In the genomic region with DNA sequence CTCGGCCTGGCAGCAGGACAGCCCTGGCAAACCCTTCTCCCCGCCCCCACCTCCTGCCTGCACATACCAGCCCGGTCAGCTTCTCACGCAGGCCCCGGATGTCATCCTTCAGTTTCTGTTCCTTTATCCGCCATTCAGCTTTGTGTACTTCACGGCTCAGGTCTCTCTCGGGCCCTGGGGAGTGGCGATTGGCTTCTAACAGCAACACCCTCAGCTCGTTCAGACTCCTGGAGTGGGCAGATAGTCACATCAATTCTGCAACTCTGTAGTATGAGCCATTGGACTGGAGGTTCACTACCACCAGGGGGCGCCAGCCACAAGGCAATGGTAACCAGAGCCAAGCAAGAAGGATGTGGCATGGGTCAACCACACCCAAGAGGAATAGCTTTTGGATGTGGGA, we compare ENCODE assay signal across 9 mouse cellular contexts. TPM values are rescaled to one million over a fixed set of nuclear protein-coding genes. Genes with fewer than 3 reads are reported as not detected.
DNase-seq lines count a peak whose midpoint lies in the region; ATAC-seq and TF ChIP-seq lines count a peak whose summit lies in the region.
"Had no signal": no experiment of that assay in that cellular context is flagged by ENCODE, and none has a peak within 500 bp of the region (broad histone marks: within the 10 kb centered on the region; RNA-seq: fewer than 3 reads in every experiment).

No protein-coding gene starts in this region.

- H3K9me3 ChIP-seq in heart, postnatal 0 days (replicated peaks; ENCODE audit: control insufficient read depth, low read length), result no peaks in the 10 kb centered on the region
- H3K9me3 ChIP-seq in liver, embryonic 14.5 days (ENCODE audit: control insufficient read depth, low read length), result no peaks in the 10 kb centered on the region
- H3K9me3 ChIP-seq in neural tube, embryonic 14.5 days (ENCODE audit: control insufficient read depth, low read length), result no peaks in the 10 kb centered on the region
- H3K9me3 ChIP-seq: embryonic facial prominence, embryonic 13.5 days had no signal

- H3K4me3 ChIP-seq in heart, postnatal 0 days (ENCODE audit: low read depth, low read length), result no peak overlapping the region
- H3K4me3 ChIP-seq in liver, embryonic 14.5 days (ENCODE audit: insufficient read depth in 1 of 2, low read depth in 2 of 2, low read length in 2 of 2), result no peak overlapping the region
- no peak overlapping the region for H3K4me3 ChIP-seq in neural tube, embryonic 14.5 days (ENCODE audit: low read depth, low read length)
- H3K4me3 ChIP-seq: embryonic facial prominence, embryonic 13.5 days had no signal

- H3K4me2 ChIP-seq in heart, postnatal 0 days (ENCODE audit: low read depth, low read length), result no peak overlapping the region
- H3K4me2 ChIP-seq in liver, embryonic 14.5 days (ENCODE audit: low read depth), result peak overlapping the region; percentile 34
- H3K4me2 ChIP-seq in neural tube, embryonic 14.5 days (ENCODE audit: low read depth, low read length), result no peak overlapping the region
- H3K4me2 ChIP-seq: embryonic facial prominence, embryonic 13.5 days had no signal

- peak; percentile 89 for DNase-seq in CD4-positive, CD25-positive, alpha-beta regulatory T cell, adult 2 months (ENCODE audit: low read depth, low spot score)
- DNase-seq in brain, adult 2 months (ENCODE audit: low read depth, low spot score), result peak; percentile 91
- peak; percentile 56 for DNase-seq in fibroblast of lung, adult 2 months (ENCODE audit: low read depth)
- DNase-seq in heart, postnatal 0 days (ENCODE audit: low spot score), result peak; percentile 71
- DNase-seq in kidney, postnatal 25 days, result peak; percentile 89 to 96
- peak; percentile 70 to 73 (median 71) for DNase-seq in liver, embryonic 14.5 days (ENCODE audit: low read depth in 3 of 3, low spot score in 3 of 3)
- DNase-seq in telencephalon, adult 2 months (ENCODE audit: low read depth, low spot score), result peak; percentile 54

- peak; percentile 56; the same call in 1 of the 2 replicates for ATAC-seq in heart, postnatal 0 days (ENCODE audit: insufficient read depth, low read depth)
- peak; percentile 82 for ATAC-seq in liver, embryonic 14.5 days (ENCODE audit: insufficient read depth)
- peak; percentile 62; the same call in 1 of the 2 replicates for ATAC-seq in neural tube, embryonic 14.5 days (ENCODE audit: low read depth)

- no peaks in the 10 kb centered on the region for H3K27me3 ChIP-seq in heart, postnatal 0 days (ENCODE audit: control insufficient read depth, insufficient read depth, low read length)
- H3K27me3 ChIP-seq in liver, embryonic 14.5 days (ENCODE audit: control insufficient read depth, insufficient read depth, low read length), result no peaks in the 10 kb centered on the region
- no peaks in the 10 kb centered on the region for H3K27me3 ChIP-seq in neural tube, embryonic 14.5 days (ENCODE audit: control insufficient read depth, insufficient read depth, low read length)
- H3K27me3 ChIP-seq: embryonic facial prominence, embryonic 13.5 days had no signal

- no peak overlapping the region for H3K27ac ChIP-seq in heart, postnatal 0 days (ENCODE audit: low read depth)
- H3K27ac ChIP-seq in liver, embryonic 14.5 days, result no peak overlapping the region
- H3K27ac ChIP-seq in neural tube, embryonic 14.5 days (ENCODE audit: low read depth, low read length), result no peak overlapping the region
- H3K27ac ChIP-seq: embryonic facial prominence, embryonic 13.5 days had no signal

- H3K9ac ChIP-seq in heart, postnatal 0 days (replicated peaks; ENCODE audit: low read depth, low read length), result no peak overlapping the region
- H3K9ac ChIP-seq in liver, embryonic 14.5 days (replicated peaks), result no peak overlapping the region
- H3K9ac ChIP-seq in neural tube, embryonic 14.5 days (replicated peaks; ENCODE audit: low read depth, low read length), result no peak overlapping the region
- H3K9ac ChIP-seq: embryonic facial prominence, embryonic 13.5 days had no signal

- 49% methylated on average over 11 of the region's 11 CpGs for WGBS in heart, postnatal 0 days
- WGBS in liver, embryonic 14.5 days (ENCODE audit: insufficient replicate concordance), result 28% methylated on average over 11 of the region's 11 CpGs
- WGBS in neural tube, embryonic 14.5 days, result 55% methylated on average over 11 of the region's 11 CpGs

- peak; percentile 95 for TF ChIP-seq CTCF in heart, postnatal 0 days (IDR thresholded peaks at IDR 0.05; ENCODE audit: low read depth)
- peak; percentile 98 for TF ChIP-seq CTCF in liver, embryonic 14.5 days (IDR thresholded peaks at IDR 0.05; ENCODE audit: low read depth)

- no peak for TF ChIP-seq EP300 in heart, postnatal 0 days (IDR thresholded peaks at IDR 0.05; ENCODE audit: low read depth)
- peak; percentile 42 for TF ChIP-seq EP300 in liver, embryonic 14.5 days (IDR thresholded peaks at IDR 0.05; ENCODE audit: low read depth)

- peaks cover 26% of the 10 kb centered on the region for H3K36me3 ChIP-seq in heart, postnatal 0 days (replicated peaks; ENCODE audit: control insufficient read depth, insufficient read depth, low read length)
- no peaks in the 10 kb centered on the region for H3K36me3 ChIP-seq in liver, embryonic 14.5 days (replicated peaks; ENCODE audit: control insufficient read depth, insufficient read depth, low read depth)
- peaks cover 58% of the 10 kb centered on the region for H3K36me3 ChIP-seq in neural tube, embryonic 14.5 days (ENCODE audit: control insufficient read depth, insufficient read depth, low read length)

- H3K4me1 ChIP-seq in heart, postnatal 0 days (ENCODE audit: control insufficient read depth, insufficient read depth), result no peaks in the 10 kb centered on the region
- 0 out of 4 replicates have a peak, but pooled peaks cover 0 to 2% of the 10 kb centered on the region in 2 experiments for H3K4me1 ChIP-seq in liver, embryonic 14.5 days (replicated peaks; ENCODE audit: control insufficient read depth in 2 of 2, insufficient read depth in 2 of 2, low read length in 1 of 2)
- no peaks in the 10 kb centered on the region for H3K4me1 ChIP-seq in neural tube, embryonic 14.5 days (ENCODE audit: control insufficient read depth, insufficient read depth, low read length)

RNA-seq across cellular contexts. Expression of gene Gtf2ird1, which starts 37.6 kb away (rescaled TPM):
- total RNA-seq in heart, postnatal 0 days (2014; rRNA removed; ENCODE audit: low replicate concordance), result 28.8 and 63.7 TPM in 2 replicates
- 20.5 and 27.7 TPM in 2 replicates for polyA plus RNA-seq in heart, postnatal 0 days (2015; fragmentation: Nextera tagmentation; extraction: Ambion mirVana)
- 7.5 and 7.9 TPM in 2 replicates for polyA plus RNA-seq in liver, embryonic 14.5 days (2012; rRNA removed)
- 8.4 and 9.7 TPM in 2 replicates for polyA plus RNA-seq in liver, embryonic 14.5 days (2014; fragmentation: Nextera tagmentation; extraction: Ambion mirVana)
- polyA plus RNA-seq in neural tube, embryonic 14.5 days (2014; fragmentation: Nextera tagmentation; extraction: Ambion mirVana), result 60.3 and 63.4 TPM in 2 replicates

RNA-seq across cellular contexts. Expression of gene Clip2, which starts 58.1 kb away (rescaled TPM):
- total RNA-seq in heart, postnatal 0 days (2014; rRNA removed; ENCODE audit: low replicate concordance), result 11.3 and 14.0 TPM in 2 replicates
- 0.86 and 0.87 TPM in 2 replicates for polyA plus RNA-seq in heart, postnatal 0 days (2015; fragmentation: Nextera tagmentation; extraction: Ambion mirVana)
- polyA plus RNA-seq in liver, embryonic 14.5 days (2012; rRNA removed), result 1.5 and 1.8 TPM in 2 replicates
- 0.36 and 0.47 TPM in 2 replicates for polyA plus RNA-seq in liver, embryonic 14.5 days (2014; fragmentation: Nextera tagmentation; extraction: Ambion mirVana)
- polyA plus RNA-seq in neural tube, embryonic 14.5 days (2014; fragmentation: Nextera tagmentation; extraction: Ambion mirVana), result 15.4 and 17.1 TPM in 2 replicates
